Mouse (Mus musculus) midbrain, embryonic 16.5 days (tissue): Measurements from ENCODE around the gene Fibcd1. TPM values are rescaled to one million over a fixed set of nuclear protein-coding genes. Genes with fewer than 3 reads are reported as not detected.

Source experiments
- ATAC-seq: fragments of 200-750 bp; cut with Nextera tagmentation; 2 replicates; pipeline ENCODE4 v1.8.0; 2017; ENCODE audit warnings: moderate TSS enrichment
- H3K27ac ChIP-seq: fragments of 300-500 bp; sonication (generic); 2 replicates; pipeline ENCODE4 v1.5.1; 2014; ENCODE audit warnings: mild to moderate bottlenecking, low read length, mixed read lengths
- H3K27me3 ChIP-seq: fragments of 300-500 bp; sonication (generic); 2 replicates; pipeline ENCODE4 v1.6.1; 2014; ENCODE audit warnings: low read depth, low read length, mixed read lengths; ENCODE audit not compliant: control insufficient read depth, insufficient read depth
- H3K36me3 ChIP-seq: fragments of 300-500 bp; sonication (generic); 2 replicates; pipeline ENCODE4 v1.6.1; 2014; ENCODE audit warnings: mild to moderate bottlenecking, low read length, moderate library complexity, mixed read lengths; ENCODE audit not compliant: control insufficient read depth, insufficient read depth
- H3K4me1 ChIP-seq: fragments of 300-500 bp; sonication (generic); 2 replicates; pipeline ENCODE4 v1.6.1; 2014; ENCODE audit warnings: mild to moderate bottlenecking, low read length, mixed read lengths; ENCODE audit not compliant: control insufficient read depth, insufficient read depth
- H3K4me2 ChIP-seq: fragments of 300-500 bp; sonication (generic); 2 replicates; pipeline ENCODE4 v1.6.1; 2014; ENCODE audit warnings: mild to moderate bottlenecking, low read length, mixed read lengths
- H3K4me3 ChIP-seq: fragments of 300-500 bp; sonication (generic); 2 replicates; pipeline ENCODE4 v1.5.1; 2014; ENCODE audit warnings: low read depth, mild to moderate bottlenecking, low read length, moderate library complexity, mixed read lengths
- H3K9ac ChIP-seq: fragments of 300-500 bp; sonication (generic); 2 replicates; pipeline ENCODE4 v1.6.1; 2014; ENCODE audit warnings: low read depth, low read length, mixed read lengths
- H3K9me3 ChIP-seq: fragments of 300-500 bp; sonication (generic); replicated peaks from 2 replicates; pipeline ENCODE4 v1.6.1; 2014; ENCODE audit warnings: mild to moderate bottlenecking, low read length, mixed read lengths; ENCODE audit not compliant: control insufficient read depth, poor library complexity, severe bottlenecking
- WGBS: fragments of 180-500 bp; shearing (Covaris S2); extraction: QIAGEN DNeasy Blood & Tissue Kit; methylation state at CpG from one replicate; pipeline ENCODE4 v1.1.7; 2014; 5-methylcytosine and 5-hydroxymethylcytosine counted together
- polyA plus RNA-seq: library from polyadenylated mRNA; unstranded; fragments of >200 nt; fragmentation: Nextera tagmentation; extraction: Ambion mirVana; gene quantifications from 2 replicates; pipeline ENCODE4 v1.2.1, GENCODE M21; 2015

Gene Fibcd1
- polyA plus RNA-seq, 1 experiment from 2014 or later = 20.9 TPM

- WGBS = 85% methylated on average over 14 of the region's 14 CpGs
- no peak for ATAC-seq
- H3K4me2 ChIP-seq = no peak overlapping the region
These were observed 34.5 kb downstream of the Fibcd1 start for GRCm38 (mm10) chr2:31811086-31811958.

GRCm38 (mm10) chr2:31810444-31810843, 35.4 kb downstream of the Fibcd1 start, which contains the start of gene Qrfp:
Qrfp (minus strand) TSS chr2:31810580.
- Histone ChIP-seq H3K4me3 (no peak within 1 kb of the TSS), H3K27me3 (no peaks in the 10 kb centered on the region), H3K27ac (peak within 1 kb of the TSS; percentile 44; the same call in 1 of the 2 replicates), H3K36me3 (no peaks in the 10 kb centered on the region), H3K4me2 (no peak within 1 kb of the TSS), H3K9ac (peak within 1 kb of the TSS; percentile 27; the same call in 1 of the 2 replicates), H3K9me3 (no peaks in the 10 kb centered on the region), H3K4me1 (peaks cover 53% of the 10 kb centered on the region)
- 38% methylated on average over 9 of the region's 12 CpGs for WGBS
- no peak for ATAC-seq

More at GRCm38 (mm10) chr2:31811086-31811958, 34.5 kb downstream of the Fibcd1 start:
- H3K4me3 ChIP-seq = no peak overlapping the region
- peaks cover 44% of the 10 kb centered on the region for H3K4me1 ChIP-seq
- H3K9ac ChIP-seq = no peak overlapping the region
- H3K27ac ChIP-seq = no peak overlapping the region
- H3K36me3 ChIP-seq = no peaks in the 10 kb centered on the region
- no peaks in the 10 kb centered on the region for H3K27me3 ChIP-seq
- no peaks in the 10 kb centered on the region for H3K9me3 ChIP-seq

- Histone ChIP-seq H3K9ac (peak overlapping the region; percentile 4; the same call in 1 of the 2 replicates), H3K4me1 (peaks cover 57% of the 10 kb centered on the region), H3K36me3 (no peaks in the 10 kb centered on the region), H3K27ac (no peak overlapping the region; the same call in 1 of the 2 replicates), H3K27me3 (no peaks in the 10 kb centered on the region), H3K9me3 (no peaks in the 10 kb centered on the region), H3K4me3 (no peak overlapping the region), H3K4me2 (no peak overlapping the region)
- 30% methylated on average over 2 of the region's 2 CpGs for WGBS
- ATAC-seq = no peak
These were observed 36.5 kb downstream of the Fibcd1 start for GRCm38 (mm10) chr2:31809358-31809740.

- 0 out of 2 replicates have a peak, but pooled peaks have one; percentile 6 for ATAC-seq
- peak overlapping the region; percentile 41 for H3K27ac ChIP-seq
- no peaks in the 10 kb centered on the region for H3K27me3 ChIP-seq
- H3K36me3 ChIP-seq = no peaks in the 10 kb centered on the region
- 29% methylated on average over 28 of the region's 28 CpGs for WGBS
- H3K4me2 ChIP-seq = no peak overlapping the region
- H3K4me1 ChIP-seq = peaks cover 57% of the 10 kb centered on the region
- H3K9ac ChIP-seq = peak overlapping the region; percentile 30; the same call in 1 of the 2 replicates
- no peak overlapping the region for H3K4me3 ChIP-seq
- H3K9me3 ChIP-seq = no peaks in the 10 kb centered on the region
These were observed 37.1 kb downstream of the Fibcd1 start for GRCm38 (mm10) chr2:31808410-31809357.

- H3K9ac ChIP-seq = peak overlapping the region; percentile 1; the same call in 1 of the 2 replicates
- ATAC-seq = peak; percentile 66
- no peak overlapping the region for H3K4me3 ChIP-seq
- H3K36me3 ChIP-seq = peaks cover 10% of the 10 kb centered on the region; the same call in 1 of the 2 replicates
- H3K27ac ChIP-seq = peak overlapping the region; percentile 82
- H3K4me2 ChIP-seq = no peak overlapping the region
- H3K27me3 ChIP-seq = no peaks in the 10 kb centered on the region
- WGBS = 11% methylated on average over 9 of the region's 9 CpGs
- no peaks in the 10 kb centered on the region for H3K9me3 ChIP-seq
- H3K4me1 ChIP-seq = peaks cover 57% of the 10 kb centered on the region
These were observed 39.0 kb downstream of the Fibcd1 start for GRCm38 (mm10) chr2:31806639-31807382.

- no peaks in the 10 kb centered on the region for H3K27me3 ChIP-seq
- 85% methylated on average over 14 of the region's 14 CpGs for WGBS
- H3K36me3 ChIP-seq = peaks cover 35% of the 10 kb centered on the region
- H3K27ac ChIP-seq = no peak overlapping the region
- H3K4me2 ChIP-seq = no peak overlapping the region
- no peak for ATAC-seq
- no peak overlapping the region for H3K9ac ChIP-seq
- H3K4me3 ChIP-seq = no peak overlapping the region
- H3K9me3 ChIP-seq = no peaks in the 10 kb centered on the region
- H3K4me1 ChIP-seq = peaks cover 35% of the 10 kb centered on the region
These were observed 42.3 kb downstream of the Fibcd1 start for GRCm38 (mm10) chr2:31803480-31803879.

GRCm38 (mm10) chr2:31802811-31803210, 43.0 kb downstream of the Fibcd1 start:
- H3K4me1 ChIP-seq = peaks cover 28% of the 10 kb centered on the region
- H3K27me3 ChIP-seq = no peaks in the 10 kb centered on the region
- no peak overlapping the region for H3K4me2 ChIP-seq
- H3K9ac ChIP-seq = no peak overlapping the region
- no peaks in the 10 kb centered on the region for H3K9me3 ChIP-seq
- H3K36me3 ChIP-seq = peaks cover 38% of the 10 kb centered on the region
- 92% methylated on average over 8 of the region's 8 CpGs for WGBS
- no peak overlapping the region for H3K27ac ChIP-seq
- ATAC-seq = no peak
- H3K4me3 ChIP-seq = no peak overlapping the region

- H3K27ac ChIP-seq = no peak overlapping the region
- no peak overlapping the region for H3K4me3 ChIP-seq
- no peaks in the 10 kb centered on the region for H3K9me3 ChIP-seq
- peaks cover 44% of the 10 kb centered on the region for H3K36me3 ChIP-seq
- H3K9ac ChIP-seq = no peak overlapping the region
- H3K27me3 ChIP-seq = no peaks in the 10 kb centered on the region
- no peak for ATAC-seq
- H3K4me2 ChIP-seq = no peak overlapping the region
- H3K4me1 ChIP-seq = peaks cover 14% of the 10 kb centered on the region
- 91% methylated on average over 9 of the region's 9 CpGs for WGBS
These were observed 44.4 kb downstream of the Fibcd1 start for GRCm38 (mm10) chr2:31801416-31801815.
